Mouse (Mus musculus): ENCODE results near the gene Cdc14b. TPM values are rescaled to one million over a fixed set of nuclear protein-coding genes. Genes with fewer than 3 reads are reported as not detected.

The Cdc14b gene
- polyA plus RNA-seq, 1 experiment from 2014 or later, result 1.5 TPM

GRCm38 (mm10) chr13:64248775-64249524, 26.1 kb downstream of the Cdc14b start:
- Histone ChIP-seq H3K9ac (ENCODE audit: low read depth, low read length) (peak overlapping the region; percentile 35; the same call in 1 of the 2 replicates), H3K4me3 (ENCODE audit: low read depth, low read length) (peak overlapping the region; percentile 34), H3K27me3 (ENCODE audit: control insufficient read depth, insufficient read depth, low read depth, low read length) (no peaks in the 10 kb centered on the region), H3K9me3 (replicated peaks; ENCODE audit: control insufficient read depth, low read length, poor library complexity, severe bottlenecking) (no peaks in the 10 kb centered on the region), H3K27ac (ENCODE audit: low read length) (no peak overlapping the region), H3K4me2 (ENCODE audit: low read length) (peak overlapping the region; percentile 65), H3K4me1 (ENCODE audit: control insufficient read depth, insufficient read depth, low read length) (peaks cover 2% of the 10 kb centered on the region; the same call in 1 of the 2 replicates), H3K36me3 (ENCODE audit: control insufficient read depth, insufficient read depth, low read length) (no peaks in the 10 kb centered on the region)
- peak; percentile 85 for ATAC-seq
- WGBS, result 8% methylated on average over 22 of the region's 22 CpGs

GRCm38 (mm10) chr13:64248161-64248774, 26.8 kb downstream of the Cdc14b start:
- H3K4me1 ChIP-seq (ENCODE audit: control insufficient read depth, insufficient read depth, low read length), result peaks cover 2% of the 10 kb centered on the region; the same call in 1 of the 2 replicates
- peak overlapping the region; percentile 65 for H3K4me2 ChIP-seq (ENCODE audit: low read length)
- 2% methylated on average over 24 of the region's 24 CpGs for WGBS
- H3K27ac ChIP-seq (ENCODE audit: low read length), result no peak overlapping the region
- peak overlapping the region; percentile 34 for H3K4me3 ChIP-seq (ENCODE audit: low read depth, low read length)
- H3K36me3 ChIP-seq (ENCODE audit: control insufficient read depth, insufficient read depth, low read length), result no peaks in the 10 kb centered on the region
- peak; percentile 62 for ATAC-seq
- peak overlapping the region; percentile 35; the same call in 1 of the 2 replicates for H3K9ac ChIP-seq (ENCODE audit: low read depth, low read length)
- no peaks in the 10 kb centered on the region for H3K9me3 ChIP-seq (replicated peaks; ENCODE audit: control insufficient read depth, low read length, poor library complexity, severe bottlenecking)
- no peaks in the 10 kb centered on the region for H3K27me3 ChIP-seq (ENCODE audit: control insufficient read depth, insufficient read depth, low read depth, low read length)

- Histone ChIP-seq H3K4me3 (ENCODE audit: low read depth, low read length) (no peak overlapping the region), H3K4me1 (ENCODE audit: control insufficient read depth, insufficient read depth, low read length) (peaks cover 2% of the 10 kb centered on the region; the same call in 1 of the 2 replicates), H3K27me3 (ENCODE audit: control insufficient read depth, insufficient read depth, low read depth, low read length) (no peaks in the 10 kb centered on the region), H3K4me2 (ENCODE audit: low read length) (no peak overlapping the region), H3K9me3 (replicated peaks; ENCODE audit: control insufficient read depth, low read length, poor library complexity, severe bottlenecking) (no peaks in the 10 kb centered on the region), H3K36me3 (ENCODE audit: control insufficient read depth, insufficient read depth, low read length) (no peaks in the 10 kb centered on the region), H3K9ac (ENCODE audit: low read depth, low read length) (no peak overlapping the region), H3K27ac (ENCODE audit: low read length) (no peak overlapping the region)
- ATAC-seq, result no peak
- 87% methylated on average over 12 of the region's 12 CpGs for WGBS
Measured at GRCm38 (mm10) chr13:64246106-64246505, 29.0 kb downstream of the Cdc14b start.

- Histone ChIP-seq H3K4me1 (ENCODE audit: control insufficient read depth, insufficient read depth, low read length) (peaks cover 2% of the 10 kb centered on the region; the same call in 1 of the 2 replicates), H3K9me3 (replicated peaks; ENCODE audit: control insufficient read depth, low read length, poor library complexity, severe bottlenecking) (no peaks in the 10 kb centered on the region), H3K4me3 (ENCODE audit: low read depth, low read length) (no peak overlapping the region), H3K36me3 (ENCODE audit: control insufficient read depth, insufficient read depth, low read length) (no peaks in the 10 kb centered on the region), H3K4me2 (ENCODE audit: low read length) (no peak overlapping the region), H3K27me3 (ENCODE audit: control insufficient read depth, insufficient read depth, low read depth, low read length) (no peaks in the 10 kb centered on the region), H3K27ac (ENCODE audit: low read length) (no peak overlapping the region), H3K9ac (ENCODE audit: low read depth, low read length) (no peak overlapping the region)
- ATAC-seq, result no peak
- WGBS, result 88% methylated on average over 4 of the region's 4 CpGs
Measured at GRCm38 (mm10) chr13:64244685-64245261, 30.3 kb downstream of the Cdc14b start.

- Histone ChIP-seq H3K4me1 (ENCODE audit: control insufficient read depth, insufficient read depth, low read length) (no peaks in the 10 kb centered on the region), H3K9me3 (replicated peaks; ENCODE audit: control insufficient read depth, low read length, poor library complexity, severe bottlenecking) (no peaks in the 10 kb centered on the region), H3K36me3 (ENCODE audit: control insufficient read depth, insufficient read depth, low read length) (no peaks in the 10 kb centered on the region), H3K27ac (ENCODE audit: low read length) (no peak overlapping the region), H3K4me3 (ENCODE audit: low read depth, low read length) (no peak overlapping the region), H3K27me3 (ENCODE audit: control insufficient read depth, insufficient read depth, low read depth, low read length) (no peaks in the 10 kb centered on the region), H3K9ac (ENCODE audit: low read depth, low read length) (no peak overlapping the region), H3K4me2 (ENCODE audit: low read length) (no peak overlapping the region)
- no peak for ATAC-seq
Measured at GRCm38 (mm10) chr13:64242721-64243120, 32.4 kb downstream of the Cdc14b start.

- no peak overlapping the region for H3K4me3 ChIP-seq (ENCODE audit: low read depth, low read length)
- no peak overlapping the region for H3K9ac ChIP-seq (ENCODE audit: low read depth, low read length)
- 83% methylated on average over 7 of the region's 7 CpGs for WGBS
- H3K36me3 ChIP-seq (ENCODE audit: control insufficient read depth, insufficient read depth, low read length), result no peaks in the 10 kb centered on the region
- ATAC-seq, result no peak
- H3K9me3 ChIP-seq (replicated peaks; ENCODE audit: control insufficient read depth, low read length, poor library complexity, severe bottlenecking), result no peaks in the 10 kb centered on the region
- no peaks in the 10 kb centered on the region for H3K4me1 ChIP-seq (ENCODE audit: control insufficient read depth, insufficient read depth, low read length)
- H3K4me2 ChIP-seq (ENCODE audit: low read length), result no peak overlapping the region
- no peaks in the 10 kb centered on the region for H3K27me3 ChIP-seq (ENCODE audit: control insufficient read depth, insufficient read depth, low read depth, low read length)
- H3K27ac ChIP-seq (ENCODE audit: low read length), result no peak overlapping the region
Measured at GRCm38 (mm10) chr13:64240626-64241025, 34.5 kb downstream of the Cdc14b start.

- no peak overlapping the region for H3K4me3 ChIP-seq (ENCODE audit: low read depth, low read length)
- H3K9me3 ChIP-seq (replicated peaks; ENCODE audit: control insufficient read depth, low read length, poor library complexity, severe bottlenecking), result no peaks in the 10 kb centered on the region
- ATAC-seq, result no peak
- no peak overlapping the region for H3K9ac ChIP-seq (ENCODE audit: low read depth, low read length)
- no peaks in the 10 kb centered on the region for H3K4me1 ChIP-seq (ENCODE audit: control insufficient read depth, insufficient read depth, low read length)
- H3K27me3 ChIP-seq (ENCODE audit: control insufficient read depth, insufficient read depth, low read depth, low read length), result no peaks in the 10 kb centered on the region
- H3K27ac ChIP-seq (ENCODE audit: low read length), result no peak overlapping the region
- no peak overlapping the region for H3K4me2 ChIP-seq (ENCODE audit: low read length)
- no peaks in the 10 kb centered on the region for H3K36me3 ChIP-seq (ENCODE audit: control insufficient read depth, insufficient read depth, low read length)
Measured at GRCm38 (mm10) chr13:64237681-64238157, 37.4 kb downstream of the Cdc14b start.

- H3K9me3 ChIP-seq (replicated peaks; ENCODE audit: control insufficient read depth, low read length, poor library complexity, severe bottlenecking), result no peaks in the 10 kb centered on the region
- H3K36me3 ChIP-seq (ENCODE audit: control insufficient read depth, insufficient read depth, low read length), result no peaks in the 10 kb centered on the region
- no peak for ATAC-seq
- 78% methylated on average over 4 of the region's 4 CpGs for WGBS
- H3K27me3 ChIP-seq (ENCODE audit: control insufficient read depth, insufficient read depth, low read depth, low read length), result no peaks in the 10 kb centered on the region
- no peak overlapping the region for H3K9ac ChIP-seq (ENCODE audit: low read depth, low read length)
- H3K4me1 ChIP-seq (ENCODE audit: control insufficient read depth, insufficient read depth, low read length), result no peaks in the 10 kb centered on the region
- no peak overlapping the region for H3K4me3 ChIP-seq (ENCODE audit: low read depth, low read length)
- no peak overlapping the region for H3K4me2 ChIP-seq (ENCODE audit: low read length)
- H3K27ac ChIP-seq (ENCODE audit: low read length), result no peak overlapping the region
Measured at GRCm38 (mm10) chr13:64237000-64237680, 38.0 kb downstream of the Cdc14b start.
